Mouse (Mus musculus) bone marrow, adult 2 months (tissue): Measurements from ENCODE around the gene Aldh1a3.

Source experiments
- CTCF ChIP-seq: fragments of 200-500 bp; IDR thresholded peaks from 2 replicates; pipeline ENCODE4 v1.5.1; 2011; ENCODE audit warnings: low read length, control low read depth; ENCODE audit not compliant: control insufficient read depth, insufficient read depth
- POLR2A ChIP-seq: fragments of 200-500 bp; IDR thresholded peaks from 2 replicates; pipeline ENCODE4 v1.6.1; 2011; ENCODE audit warnings: low read depth, mild to moderate bottlenecking, control low read depth, low read length, borderline replicate concordance; ENCODE audit not compliant: control insufficient read depth

DNA sequence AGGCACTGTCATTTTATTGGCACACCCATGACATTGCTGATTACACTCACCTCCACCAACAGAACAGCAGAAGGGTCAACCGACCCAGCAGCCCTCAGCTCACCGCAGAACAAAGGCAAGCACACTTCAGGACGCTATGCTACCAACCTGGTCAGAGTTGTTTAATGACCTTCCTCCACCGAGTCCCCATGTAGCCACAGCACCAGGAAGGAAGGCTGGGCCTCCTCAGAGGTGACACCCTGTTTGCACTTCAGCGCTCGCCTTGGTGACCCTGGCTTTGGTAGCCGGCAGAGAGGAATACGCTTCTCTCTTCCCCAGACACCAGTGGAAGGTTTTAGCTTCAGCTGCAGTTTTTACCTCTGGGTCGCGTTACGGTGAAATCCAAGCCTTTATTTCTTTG, 77.6 kb downstream of the Aldh1a3 start:
- TF ChIP-seq POLR2A (no peak), CTCF (no peak)
